In genomic region chr5:31081386-31081785, GRCm38 (mm10) we compare ENCODE assay signal across 9 mouse cellular contexts. TPM values are rescaled to one million over a fixed set of nuclear protein-coding genes. Genes with fewer than 3 reads are reported as not detected.
DNase-seq lines count a peak whose midpoint lies in the region; TF ChIP-seq lines count a peak whose summit lies in the region.
"Had no signal": no experiment of that assay in that cellular context is flagged by ENCODE, and none has a peak within 500 bp of the region (broad histone marks: within the 10 kb centered on the region; RNA-seq: fewer than 3 reads in every experiment).

No protein-coding gene starts in this region.

- H3K4me3 ChIP-seq in left cerebral cortex, adult 2 months = no peak overlapping the region

- peak; percentile 58 for TF ChIP-seq CTCF in left cerebral cortex, adult 2 months (IDR thresholded peaks at IDR 0.05)

- intact Hi-C loops in left cerebral cortex, adult 2 months (cut with DNase I) = loop anchor here (2.0 kb wide), 1 partner anchor 39 kb away; no protein-coding TSS in a partner anchor

- peak; percentile 55 to 79 for DNase-seq in adrenal gland, adult (ENCODE audit: inconsistent age in 2 of 2, low spot score in 1 of 2)
- DNase-seq in adrenal gland, adult 8-10 months = no peak
- DNase-seq in left cerebral cortex, adult 2 months (ENCODE audit: extremely low spot score in 1 of 2, low spot score in 2 of 2) = no peak
- DNase-seq in left cerebral cortex, adult 11 months (ENCODE audit: low spot score) = no peak
- DNase-seq in adrenal gland, adult 2 months = peak; percentile 45
- peak; percentile 72 for DNase-seq in induced T-regulatory cell, adult 2 months (ENCODE audit: low read depth)
- peak; percentile 28 to 50 for DNase-seq in natural killer cell, adult 2 months (ENCODE audit: low spot score in 2 of 2)
- no peak for DNase-seq in urinary bladder, postnatal 4 days (ENCODE audit: low spot score in 2 of 2)

- no peak overlapping the region for H3K27ac ChIP-seq in left cerebral cortex, adult 2 months
- H3K27ac ChIP-seq: macrophage had no signal

RNA-seq across cellular contexts. Expression of gene Dnajc5g, which starts 24.7 kb away (rescaled TPM):
- not detected for total RNA-seq in adrenal gland, adult 8-10 months (2022)
- total RNA-seq in left cerebral cortex, adult 2 months (2021) = not detected
- total RNA-seq in adrenal gland, adult 2 months (2021) = not detected
- polyA plus RNA-seq in adrenal gland, adult 2 months (2012; rRNA removed) = not detected in 2 replicates
- polyA plus RNA-seq: macrophage had no signal

RNA-seq across cellular contexts. Expression of gene Slc30a3, which starts 26.7 kb away (rescaled TPM):
- under 1 TPM in 1 of 4 experiments, not detected in 3; 0.28 TPM for total RNA-seq in adrenal gland, adult 8-10 months (2022)
- total RNA-seq in left cerebral cortex, adult 2 months (2021) = 100 to 1,000 TPM; 162 to 184 TPM
- total RNA-seq in adrenal gland, adult 2 months (2021) = not detected
- polyA plus RNA-seq in adrenal gland, adult 2 months (2012; rRNA removed) = not detected in 2 replicates
- polyA plus RNA-seq: macrophage had no signal

RNA-seq across cellular contexts. Expression of gene Cad, which starts 26.8 kb away (rescaled TPM):
- total RNA-seq in adrenal gland, adult 8-10 months (2022) = 10 to 100 TPM; 23.1 to 52.0 (median 33.6) TPM
- total RNA-seq in left cerebral cortex, adult 2 months (2021) = 10 to 100 TPM; 23.4 to 27.6 TPM
- 10 to 100 TPM; 17.5 to 33.1 TPM for total RNA-seq in adrenal gland, adult 2 months (2021)
- polyA plus RNA-seq in adrenal gland, adult 2 months (2012; rRNA removed) = 43.2 and 48.0 TPM in 2 replicates

RNA-seq across cellular contexts. Expression of gene Slc5a6, which starts 32.7 kb away (rescaled TPM):
- total RNA-seq in adrenal gland, adult 8-10 months (2022) = 10 to 100 TPM; 33.5 to 46.4 (median 38.1) TPM
- total RNA-seq in left cerebral cortex, adult 2 months (2021) = 10 to 100 TPM; 16.7 to 19.3 TPM
- 10 to 100 TPM; 27.7 to 39.6 TPM for total RNA-seq in adrenal gland, adult 2 months (2021)
- 88.3 and 93.5 TPM in 2 replicates for polyA plus RNA-seq in adrenal gland, adult 2 months (2012; rRNA removed)

RNA-seq across cellular contexts. Expression of gene Atraid, which starts 33.3 kb away (rescaled TPM):
- total RNA-seq in adrenal gland, adult 8-10 months (2022) = 100 to 1,000 TPM; 122 to 138 (median 130) TPM
- 10 to 100 TPM; 67.1 to 68.9 TPM for total RNA-seq in left cerebral cortex, adult 2 months (2021)
- total RNA-seq in adrenal gland, adult 2 months (2021) = 100 to 1,000 TPM; 117 to 125 TPM
- polyA plus RNA-seq in adrenal gland, adult 2 months (2012; rRNA removed) = 101 and 114 TPM in 2 replicates

Comparison
In these comparisons a context has a peak if more than half of its experiments do, and no peak if none do; other contexts are left out.
1. DNase-seq: peak in adrenal gland, adult (2 of 2), adrenal gland, adult 2 months (single experiment), induced T-regulatory cell, adult 2 months (single experiment) and natural killer cell, adult 2 months (2 of 2); none in adrenal gland, adult 8-10 months (single experiment), left cerebral cortex, adult 2 months (0 of 2), left cerebral cortex, adult 11 months (single experiment) and urinary bladder, postnatal 4 days (0 of 2).
2. RNA of gene Slc30a3, which starts 26.7 kb away (total RNA-seq): 162 to 184 TPM in left cerebral cortex, adult 2 months; 0.28 TPM in adrenal gland, adult 8-10 months and not detected in adrenal gland, adult 2 months; every median in the first group is over 100 times any median in the second.